In genomic region chr12:107859750-107860149, GRCm38 (mm10) we compare ENCODE assay signal across 25 mouse cellular contexts.
A peak's percentile ranks its signal among the peaks of the same experiment; 100 is the strongest.
DNase-seq lines count a peak whose midpoint lies in the region; ATAC-seq and TF ChIP-seq lines count a peak whose summit lies in the region.
"Had no signal": no experiment of that assay in that cellular context is flagged by ENCODE, and none has a peak within 500 bp of the region (broad histone marks: within the 10 kb centered on the region; RNA-seq: fewer than 3 reads in every experiment).

No protein-coding gene starts in this region.

- H3K4me1 ChIP-seq in hindbrain, embryonic 10.5 days (replicated peaks): peaks cover 22% of the 10 kb centered on the region
- H3K4me1 ChIP-seq in hindbrain, postnatal 0 days (ENCODE audit: insufficient read depth, low read length): no peaks in the 10 kb centered on the region
- H3K4me1 ChIP-seq in forebrain, embryonic 14.5 days (ENCODE audit: control insufficient read depth, insufficient read depth, low read length): peaks cover 10% of the 10 kb centered on the region; the same call in 1 of the 2 replicates
- H3K4me1 ChIP-seq in midbrain, postnatal 0 days (ENCODE audit: insufficient read depth, low read length): no peaks in the 10 kb centered on the region
- H3K4me1 ChIP-seq: heart, embryonic 12.5 days; megakaryocyte, embryonic 14.5 days had no signal

- DNase-seq in hindbrain, embryonic 10.5 days (ENCODE audit: low spot score): no peak
- DNase-seq in hindbrain, postnatal 0 days (ENCODE audit: low spot score): no peak
- peak; percentile 32 for DNase-seq in thymus, postnatal 14 days
- no peak for DNase-seq in thymus, postnatal 10 days (ENCODE audit: low spot score in 2 of 2)
- DNase-seq in forebrain, embryonic 14.5 days (ENCODE audit: low spot score): peak; percentile 82
- DNase-seq in midbrain, postnatal 0 days (ENCODE audit: low spot score): no peak
- no peak for DNase-seq in cerebellum, postnatal 36 days
- DNase-seq: adrenal gland, postnatal 36 days; cerebellum, adult 8-10 months; heart, postnatal 14 days; kidney, adult 2 months; kidney, postnatal 14 days; layer of hippocampus, adult 9-11 months; left cerebral cortex, postnatal 4 days; lung, adult 2 months; thymus, adult 18-20 months had no signal

- 0 out of 2 replicates have a peak, but pooled peaks cover 4% of the 10 kb centered on the region for H3K9me3 ChIP-seq in hindbrain, embryonic 10.5 days
- no peaks in the 10 kb centered on the region; the same call in 1 of the 2 replicates for H3K9me3 ChIP-seq in hindbrain, postnatal 0 days (ENCODE audit: low read length)
- no peaks in the 10 kb centered on the region for H3K9me3 ChIP-seq in forebrain, embryonic 14.5 days (replicated peaks; ENCODE audit: control insufficient read depth, low read length)
- peaks cover 4% of the 10 kb centered on the region; the same call in 1 of the 2 replicates for H3K9me3 ChIP-seq in midbrain, postnatal 0 days (ENCODE audit: low read length)
- H3K9me3 ChIP-seq: embryonic facial prominence, embryonic 15.5 days; heart, embryonic 12.5 days; stomach, embryonic 15.5 days had no signal

- no peak for TF ChIP-seq CTCF in hindbrain, postnatal 0 days (IDR thresholded peaks at IDR 0.05; ENCODE audit: low read depth)
- 0 out of 2 replicates have a peak, but pooled peaks have one; percentile 13 for TF ChIP-seq CTCF in midbrain, postnatal 0 days (IDR thresholded peaks at IDR 0.05)

- WGBS in hindbrain, embryonic 10.5 days: 23% methylated on average over 8 of the region's 8 CpGs
- 11% methylated on average over 7 of the region's 8 CpGs for WGBS in hindbrain, postnatal 0 days
- 4% methylated on average over 7 of the region's 8 CpGs for WGBS in forebrain, embryonic 14.5 days
- 21% methylated on average over 8 of the region's 8 CpGs for WGBS in midbrain, postnatal 0 days

- H3K36me3 ChIP-seq in hindbrain, embryonic 10.5 days: no peaks in the 10 kb centered on the region
- H3K36me3 ChIP-seq in hindbrain, postnatal 0 days (ENCODE audit: insufficient read depth, low read length): no peaks in the 10 kb centered on the region
- no peaks in the 10 kb centered on the region for H3K36me3 ChIP-seq in forebrain, embryonic 14.5 days (ENCODE audit: control insufficient read depth, insufficient read depth, low read length)
- no peaks in the 10 kb centered on the region for H3K36me3 ChIP-seq in midbrain, postnatal 0 days (ENCODE audit: insufficient read depth, low read length)
- H3K36me3 ChIP-seq: embryonic facial prominence, embryonic 15.5 days; heart, embryonic 12.5 days; stomach, embryonic 15.5 days had no signal

- no peak overlapping the region for H3K9ac ChIP-seq in hindbrain, postnatal 0 days (replicated peaks; ENCODE audit: low read length)
- no peak overlapping the region for H3K9ac ChIP-seq in forebrain, embryonic 14.5 days (ENCODE audit: low read length)
- no peak overlapping the region for H3K9ac ChIP-seq in midbrain, postnatal 0 days (replicated peaks; ENCODE audit: low read length, poor library complexity, severe bottlenecking)
- H3K9ac ChIP-seq: embryonic facial prominence, embryonic 15.5 days; heart, embryonic 12.5 days; stomach, embryonic 15.5 days had no signal

- no peak overlapping the region for H3K4me2 ChIP-seq in hindbrain, postnatal 0 days (ENCODE audit: low read depth, low read length)
- H3K4me2 ChIP-seq in forebrain, embryonic 14.5 days (ENCODE audit: low read length): no peak overlapping the region
- no peak overlapping the region for H3K4me2 ChIP-seq in midbrain, postnatal 0 days (ENCODE audit: low read depth, low read length, poor library complexity, severe bottlenecking)
- H3K4me2 ChIP-seq: embryonic facial prominence, embryonic 15.5 days; heart, embryonic 12.5 days; liver, embryonic 11.5 days; stomach, embryonic 15.5 days had no signal

- H3K27me3 ChIP-seq in hindbrain, embryonic 10.5 days (ENCODE audit: insufficient read depth, poor library complexity, severe bottlenecking): no peaks in the 10 kb centered on the region
- no peaks in the 10 kb centered on the region for H3K27me3 ChIP-seq in hindbrain, postnatal 0 days (ENCODE audit: insufficient read depth, low read length)
- H3K27me3 ChIP-seq in forebrain, embryonic 14.5 days (replicated peaks; ENCODE audit: control insufficient read depth, insufficient read depth, low read length): no peaks in the 10 kb centered on the region
- no peaks in the 10 kb centered on the region for H3K27me3 ChIP-seq in midbrain, postnatal 0 days (ENCODE audit: insufficient read depth, low read length)
- H3K27me3 ChIP-seq: embryonic facial prominence, embryonic 15.5 days; megakaryocyte, embryonic 14.5 days; stomach, embryonic 15.5 days had no signal

- H3K4me3 ChIP-seq in hindbrain, embryonic 10.5 days: 0 out of 2 replicates have a peak overlapping the region, but pooled peaks have one; percentile 2
- H3K4me3 ChIP-seq in hindbrain, postnatal 0 days (ENCODE audit: low read length): no peak overlapping the region
- H3K4me3 ChIP-seq in forebrain, embryonic 14.5 days (ENCODE audit: low read depth, low read length): no peak overlapping the region
- no peak overlapping the region for H3K4me3 ChIP-seq in midbrain, postnatal 0 days (ENCODE audit: low read depth, low read length)
- H3K4me3 ChIP-seq: embryonic facial prominence, embryonic 15.5 days; heart, embryonic 12.5 days; left cerebral cortex, adult 2 months; megakaryocyte, embryonic 14.5 days; myocyte; stomach, embryonic 15.5 days had no signal

- ATAC-seq in hindbrain, postnatal 0 days: no peak
- peak; percentile 77 for ATAC-seq in forebrain, embryonic 14.5 days
- no peak for ATAC-seq in midbrain, postnatal 0 days (ENCODE audit: low FRiP score)
- ATAC-seq in frontal cortex, adult (ENCODE audit: low TSS enrichment): no peak
- ATAC-seq: inflammation-experienced regulatory T-cells, adult 6 months had no signal

- H3K27ac ChIP-seq in hindbrain, embryonic 10.5 days: peak overlapping the region; percentile 64
- no peak overlapping the region for H3K27ac ChIP-seq in hindbrain, postnatal 0 days
- H3K27ac ChIP-seq in forebrain, embryonic 14.5 days (ENCODE audit: low read depth, low read length): peak overlapping the region; percentile 60; the same call in 1 of the 2 replicates
- H3K27ac ChIP-seq in midbrain, postnatal 0 days (ENCODE audit: low read depth, low read length): no peak overlapping the region
- H3K27ac ChIP-seq: left cerebral cortex, adult 2 months; stomach, embryonic 15.5 days had no signal

Comparison
In these comparisons a context has a peak if more than half of its experiments do, and no peak if none do; other contexts are left out.
1. DNase-seq: peak in thymus, postnatal 14 days (single experiment) and forebrain, embryonic 14.5 days (single experiment); none in hindbrain, embryonic 10.5 days (single experiment), hindbrain, postnatal 0 days (single experiment), thymus, postnatal 10 days (0 of 2), midbrain, postnatal 0 days (single experiment) and cerebellum, postnatal 36 days (0 of 2).
2. H3K27ac ChIP-seq: peak in hindbrain, embryonic 10.5 days (single experiment) and forebrain, embryonic 14.5 days (single experiment); none in hindbrain, postnatal 0 days (single experiment) and midbrain, postnatal 0 days (single experiment).